Mouse (Mus musculus): Measurements from ENCODE around the gene Ablim2. TPM values are rescaled to one million over a fixed set of nuclear protein-coding genes. Genes with fewer than 3 reads are reported as not detected.

Ablim2 gene
- polyA plus RNA-seq, 1 experiment from 2014 or later, result 0.45 TPM

DNA sequence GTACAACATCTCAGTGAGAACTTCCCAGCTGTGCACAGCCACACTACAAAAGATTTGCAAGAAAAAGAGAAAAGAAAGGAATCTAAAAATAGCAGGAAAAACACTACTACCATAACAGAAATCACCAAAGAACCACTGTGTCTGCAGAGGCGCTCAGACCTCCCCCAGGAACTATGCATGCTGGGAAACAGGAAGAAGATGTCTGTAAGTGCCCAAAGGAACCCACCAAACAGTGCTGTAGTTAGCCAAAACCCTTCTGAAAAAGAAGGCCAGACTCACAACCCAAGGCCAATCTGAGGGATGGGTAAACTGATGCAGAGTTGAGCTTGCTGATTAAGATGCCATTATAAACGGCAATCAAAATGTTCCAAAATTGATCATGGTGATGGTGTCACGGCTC, 47.5 kb downstream of the Ablim2 start:
- DNase-seq (no peak), ATAC-seq (no peak)
- H3K27ac ChIP-seq (ENCODE audit: low read depth), result no peak overlapping the region
- no peaks in the 10 kb centered on the region for H3K27me3 ChIP-seq (ENCODE audit: insufficient read depth, low read length)
- no peaks in the 10 kb centered on the region for H3K4me1 ChIP-seq (ENCODE audit: insufficient read depth)
- no peak overlapping the region for H3K4me3 ChIP-seq (ENCODE audit: low read depth, low read length)
- no peak overlapping the region for H3K4me2 ChIP-seq (ENCODE audit: low read depth, low read length)
- no peak overlapping the region for H3K9ac ChIP-seq (replicated peaks)
- 80% methylated on average over 3 of the region's 3 CpGs for WGBS (ENCODE audit: insufficient replicate concordance)
- no peaks in the 10 kb centered on the region for H3K9me3 ChIP-seq (ENCODE audit: low read length)
- TF ChIP-seq CTCF (IDR thresholded peaks at IDR 0.05; ENCODE audit: low read depth), result no peak
- no peak for TF ChIP-seq EP300 (IDR thresholded peaks at IDR 0.05; ENCODE audit: low read depth)
- H3K36me3 ChIP-seq (replicated peaks; ENCODE audit: insufficient read depth, low read length), result no peaks in the 10 kb centered on the region

DNA sequence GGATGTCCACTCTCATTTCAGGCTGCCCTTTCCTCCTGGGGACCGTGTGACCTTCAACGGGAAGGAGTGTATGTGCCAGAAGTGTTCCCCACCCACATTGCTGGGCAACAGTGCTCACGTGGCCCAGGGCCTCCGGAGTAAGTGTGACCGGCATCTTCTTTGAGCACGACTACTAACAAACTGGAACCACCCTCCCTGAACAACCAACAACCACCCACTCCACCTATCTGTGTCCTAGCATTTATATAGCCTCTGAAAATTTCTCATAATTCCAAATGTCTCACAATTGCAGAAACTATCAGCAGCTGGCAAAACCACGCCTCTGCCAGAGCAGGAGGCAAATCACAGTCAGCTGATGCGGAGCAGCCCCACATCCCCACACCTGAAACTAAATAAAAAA, 49.3 kb downstream of the Ablim2 start:
- 74% methylated on average over 8 of the region's 8 CpGs for WGBS (ENCODE audit: insufficient replicate concordance)
- Histone ChIP-seq H3K4me1 (ENCODE audit: insufficient read depth) (no peaks in the 10 kb centered on the region), H3K27me3 (ENCODE audit: insufficient read depth, low read length) (no peaks in the 10 kb centered on the region), H3K36me3 (replicated peaks; ENCODE audit: insufficient read depth, low read length) (no peaks in the 10 kb centered on the region), H3K9ac (replicated peaks) (no peak overlapping the region), H3K27ac (ENCODE audit: low read depth) (no peak overlapping the region), H3K4me2 (ENCODE audit: low read depth, low read length) (no peak overlapping the region), H3K4me3 (ENCODE audit: low read depth, low read length) (no peak overlapping the region), H3K9me3 (ENCODE audit: low read length) (no peaks in the 10 kb centered on the region)
- no peak for TF ChIP-seq CTCF (IDR thresholded peaks at IDR 0.05; ENCODE audit: low read depth)
- no peak for TF ChIP-seq EP300 (IDR thresholded peaks at IDR 0.05; ENCODE audit: low read depth)
- ATAC-seq, result no peak
- no peak for DNase-seq

- 48% methylated on average over 3 of the region's 3 CpGs for WGBS (ENCODE audit: insufficient replicate concordance)
- no peak for DNase-seq
- TF ChIP-seq CTCF (IDR thresholded peaks at IDR 0.05; ENCODE audit: low read depth) (no peak), EP300 (IDR thresholded peaks at IDR 0.05; ENCODE audit: low read depth) (no peak)
- Histone ChIP-seq H3K9ac (replicated peaks) (no peak overlapping the region), H3K27me3 (ENCODE audit: insufficient read depth, low read length) (no peaks in the 10 kb centered on the region), H3K36me3 (replicated peaks; ENCODE audit: insufficient read depth, low read length) (no peaks in the 10 kb centered on the region), H3K4me3 (ENCODE audit: low read depth, low read length) (no peak overlapping the region), H3K9me3 (ENCODE audit: low read length) (no peaks in the 10 kb centered on the region), H3K4me2 (ENCODE audit: low read depth, low read length) (no peak overlapping the region), H3K27ac (ENCODE audit: low read depth) (no peak overlapping the region), H3K4me1 (ENCODE audit: insufficient read depth) (no peaks in the 10 kb centered on the region)
- no peak for ATAC-seq
These were observed 52.8 kb downstream of the Ablim2 start for GRCm38 (mm10) chr5:35810526-35810925.

- Histone ChIP-seq H3K9me3 (ENCODE audit: low read length) (no peaks in the 10 kb centered on the region), H3K36me3 (replicated peaks; ENCODE audit: insufficient read depth, low read length) (no peaks in the 10 kb centered on the region), H3K4me2 (ENCODE audit: low read depth, low read length) (no peak overlapping the region), H3K4me3 (ENCODE audit: low read depth, low read length) (no peak overlapping the region), H3K27ac (ENCODE audit: low read depth) (no peak overlapping the region), H3K9ac (replicated peaks) (no peak overlapping the region), H3K4me1 (ENCODE audit: insufficient read depth) (no peaks in the 10 kb centered on the region), H3K27me3 (ENCODE audit: insufficient read depth, low read length) (no peaks in the 10 kb centered on the region)
- TF ChIP-seq CTCF (IDR thresholded peaks at IDR 0.05; ENCODE audit: low read depth) (no peak), EP300 (IDR thresholded peaks at IDR 0.05; ENCODE audit: low read depth) (no peak)
- 66% methylated on average over 13 of the region's 13 CpGs for WGBS (ENCODE audit: insufficient replicate concordance)
- DNase-seq (no peak), ATAC-seq (no peak)
These were observed 54.1 kb downstream of the Ablim2 start for GRCm38 (mm10) chr5:35811639-35812295.

DNA sequence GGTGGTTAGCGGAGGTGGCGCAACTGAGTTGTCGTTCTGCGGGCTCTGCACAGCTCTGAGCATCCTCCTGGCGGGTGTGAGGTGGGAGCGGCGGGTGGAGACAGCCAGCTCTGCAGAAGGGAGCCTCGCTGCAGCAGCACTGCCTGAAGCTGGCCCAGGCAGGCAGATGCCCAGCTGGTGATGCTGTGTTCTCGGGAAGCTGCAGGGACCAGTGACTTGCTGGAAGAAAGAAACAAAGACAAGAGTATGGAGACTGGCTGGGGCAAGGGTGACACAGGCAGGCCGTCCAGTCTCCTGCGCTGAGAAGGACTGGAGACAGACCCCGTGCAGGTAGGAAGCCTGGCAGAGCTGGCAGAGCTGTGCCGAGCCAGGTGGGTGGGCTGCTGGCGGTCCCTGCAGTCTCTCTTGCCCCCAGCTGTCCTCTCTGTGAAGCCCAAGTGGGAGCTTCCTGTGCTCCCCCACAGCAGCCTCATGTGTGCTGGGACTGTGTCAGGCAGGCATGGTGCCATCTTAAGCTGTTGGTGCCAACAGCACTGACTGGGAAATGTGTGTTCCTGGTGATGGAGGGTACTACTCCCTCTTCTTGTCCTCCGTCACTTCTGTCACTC, 56.8 kb downstream of the Ablim2 start:
- DNase-seq, result no peak
- Histone ChIP-seq H3K4me2 (ENCODE audit: low read depth, low read length) (no peak overlapping the region), H3K36me3 (replicated peaks; ENCODE audit: insufficient read depth, low read length) (no peaks in the 10 kb centered on the region), H3K27ac (ENCODE audit: low read depth) (no peak overlapping the region), H3K9ac (replicated peaks) (no peak overlapping the region), H3K4me1 (ENCODE audit: insufficient read depth) (no peaks in the 10 kb centered on the region), H3K4me3 (ENCODE audit: low read depth, low read length) (no peak overlapping the region), H3K9me3 (ENCODE audit: low read length) (no peaks in the 10 kb centered on the region), H3K27me3 (ENCODE audit: insufficient read depth, low read length) (no peaks in the 10 kb centered on the region)
- 60% methylated on average over 15 of the region's 15 CpGs for WGBS (ENCODE audit: insufficient replicate concordance)
- no peak for TF ChIP-seq EP300 (IDR thresholded peaks at IDR 0.05; ENCODE audit: low read depth)
- TF ChIP-seq CTCF (IDR thresholded peaks at IDR 0.05; ENCODE audit: low read depth), result no peak
- no peak for ATAC-seq

DNA sequence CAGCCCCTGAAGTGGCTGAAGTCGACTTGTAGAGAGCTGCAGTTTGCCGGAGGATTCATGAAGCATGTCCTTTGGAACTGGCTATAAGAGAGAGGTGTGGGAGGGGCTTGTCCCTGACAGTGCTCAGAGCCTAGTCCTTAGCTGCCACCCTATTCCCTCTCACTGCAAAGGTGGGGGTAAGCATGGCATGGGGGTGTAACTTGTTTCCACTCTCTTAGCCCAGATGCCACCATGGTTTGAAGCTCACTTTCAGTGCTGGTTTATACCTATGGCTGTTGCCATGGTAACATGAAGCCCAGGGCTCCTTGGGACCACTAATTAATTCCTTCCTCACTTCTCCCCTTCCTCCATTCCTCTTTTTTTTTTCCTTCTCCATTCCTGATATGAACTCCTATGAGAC, 57.4 kb downstream of the Ablim2 start:
- Histone ChIP-seq H3K36me3 (replicated peaks; ENCODE audit: insufficient read depth, low read length) (no peaks in the 10 kb centered on the region), H3K4me2 (ENCODE audit: low read depth, low read length) (no peak overlapping the region), H3K9me3 (ENCODE audit: low read length) (no peaks in the 10 kb centered on the region), H3K27me3 (ENCODE audit: insufficient read depth, low read length) (no peaks in the 10 kb centered on the region), H3K4me1 (ENCODE audit: insufficient read depth) (no peaks in the 10 kb centered on the region), H3K27ac (ENCODE audit: low read depth) (no peak overlapping the region), H3K4me3 (ENCODE audit: low read depth, low read length) (no peak overlapping the region), H3K9ac (replicated peaks) (no peak overlapping the region)
- no peak for ATAC-seq
- WGBS (ENCODE audit: insufficient replicate concordance), result 33% methylated on average over 2 of the region's 2 CpGs
- DNase-seq, result no peak
- TF ChIP-seq EP300 (IDR thresholded peaks at IDR 0.05; ENCODE audit: low read depth) (no peak), CTCF (IDR thresholded peaks at IDR 0.05; ENCODE audit: low read depth) (no peak)
